Mouse (Mus musculus) c-Kit-positive CD71-positive TER-119-negative erythroid progenitor cells, embryonic 14.5 days (primary cell): ENCODE results near the gene Slc9c1.

Source experiments
- DNase-seq: peaks from one replicate; pipeline ENCODE4 v3.0.0-alpha.2; 2013; ENCODE audit warnings: low read depth

Slc9c1 gene

DNA sequence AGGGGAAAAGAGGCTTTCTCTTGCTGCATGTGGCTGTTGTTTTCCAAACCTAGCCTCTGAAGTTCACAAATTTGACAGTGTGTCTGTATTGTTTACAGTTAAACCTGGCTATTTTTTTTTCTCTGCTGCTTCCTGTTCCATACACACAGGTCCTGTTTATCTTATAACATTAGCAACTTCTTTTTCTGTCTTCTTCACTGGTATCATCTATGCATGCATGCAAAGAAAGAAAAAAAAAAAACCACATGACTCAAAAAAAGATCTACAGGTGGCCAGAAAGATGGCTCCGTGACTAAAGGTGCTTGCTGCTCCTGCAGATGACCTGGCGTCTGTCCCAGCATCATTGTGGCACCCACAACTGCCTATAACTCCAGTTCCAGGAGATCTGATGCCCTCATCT, 90.2 kb downstream of the Slc9c1 start:
- no peak for DNase-seq

DNA sequence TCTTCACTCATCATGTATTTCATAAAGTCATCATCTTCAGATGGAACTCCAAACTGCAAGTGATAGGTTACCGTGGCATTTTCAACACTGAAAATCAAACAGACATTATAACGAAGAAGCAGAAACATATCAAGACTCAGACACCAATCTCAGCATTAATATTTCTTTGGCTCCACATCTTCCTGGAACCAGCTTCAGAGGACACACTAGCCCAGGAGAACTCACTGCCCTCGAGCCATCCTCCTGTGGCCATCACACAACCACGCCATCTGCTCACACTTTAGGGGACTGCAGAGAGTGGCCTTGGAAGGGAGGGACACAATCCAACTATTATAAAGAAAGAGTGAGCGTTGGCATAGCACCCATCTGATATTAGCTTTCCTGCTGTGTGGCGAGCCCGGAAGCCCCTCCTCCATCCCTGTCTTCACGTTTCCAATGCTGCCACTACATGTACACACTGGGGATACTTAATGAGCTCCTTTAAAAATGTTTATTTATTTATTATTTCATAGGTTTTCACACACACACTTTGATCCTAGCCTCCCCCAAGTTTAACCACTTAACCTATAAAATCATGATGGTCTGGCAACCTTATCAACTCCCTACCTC, 94.5 kb downstream of the Slc9c1 start:
- DNase-seq, result no peak

DNA sequence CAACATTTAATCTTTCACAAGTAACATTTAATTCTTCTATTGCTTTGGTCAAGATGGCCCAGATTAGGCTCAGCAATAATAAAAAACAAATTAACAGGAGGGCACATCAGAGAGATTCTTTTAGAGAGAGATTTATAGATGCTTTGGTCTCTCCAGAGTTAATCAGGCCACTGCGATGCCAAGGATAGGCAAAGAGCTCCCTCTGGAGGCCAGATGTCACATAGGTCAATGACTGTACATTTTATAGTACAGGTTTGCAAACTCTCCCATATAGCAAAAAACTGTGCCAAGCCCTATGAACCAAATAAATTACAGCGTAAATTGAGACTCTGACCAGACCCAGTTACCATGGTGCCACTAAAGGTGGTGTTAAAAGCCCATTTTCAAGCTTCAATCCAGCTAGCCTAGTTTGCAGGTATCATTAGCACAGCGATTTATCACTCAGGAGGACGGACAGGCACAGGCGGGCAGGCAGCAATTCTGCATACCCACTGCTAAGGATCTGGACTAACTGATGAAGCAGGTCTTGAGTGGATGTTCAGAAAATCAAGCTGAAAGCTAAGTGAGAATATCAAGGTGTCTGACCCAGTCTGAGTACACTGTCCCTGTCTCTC, 95.3 kb downstream of the Slc9c1 start:
- peak; percentile 29 for DNase-seq

DNA sequence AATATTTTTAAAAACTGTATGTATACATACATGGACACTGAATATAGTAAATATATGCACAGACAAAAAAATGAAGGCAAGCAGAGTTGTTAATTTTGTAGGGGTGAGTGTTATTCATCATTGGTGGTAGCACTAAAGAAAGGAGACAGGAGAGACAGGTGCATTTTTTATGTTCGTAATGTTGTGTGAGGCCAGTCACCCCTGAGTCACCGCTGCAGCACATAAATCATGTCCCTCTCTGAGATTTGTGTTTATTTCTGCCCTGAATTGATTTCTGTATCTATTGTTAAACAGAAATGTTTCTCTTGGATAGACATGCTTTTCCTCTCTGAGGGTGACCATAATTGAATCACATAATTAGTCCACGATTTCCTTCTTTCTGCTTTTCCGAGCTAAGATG, 97.3 kb downstream of the Slc9c1 start:
- DNase-seq, result no peak

DNA sequence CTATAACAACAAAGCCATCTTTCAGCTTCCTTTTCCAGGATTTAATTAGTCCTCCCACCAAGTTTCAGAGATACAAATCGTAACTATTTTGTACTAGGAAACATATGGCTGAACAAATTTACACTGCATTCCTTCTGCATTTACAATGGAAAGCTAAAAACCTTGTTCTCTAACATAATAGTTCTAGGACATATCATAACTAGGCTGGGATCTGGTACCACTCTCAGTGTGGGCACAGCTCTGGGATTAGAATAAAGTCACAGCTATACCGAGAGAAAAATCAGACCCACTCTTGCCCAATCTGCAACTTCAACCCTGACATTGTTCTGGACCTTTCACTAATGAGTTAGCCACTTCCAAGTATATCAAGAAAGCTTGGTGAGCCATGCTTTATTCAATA, 100.7 kb downstream of the Slc9c1 start:
- no peak for DNase-seq

DNA sequence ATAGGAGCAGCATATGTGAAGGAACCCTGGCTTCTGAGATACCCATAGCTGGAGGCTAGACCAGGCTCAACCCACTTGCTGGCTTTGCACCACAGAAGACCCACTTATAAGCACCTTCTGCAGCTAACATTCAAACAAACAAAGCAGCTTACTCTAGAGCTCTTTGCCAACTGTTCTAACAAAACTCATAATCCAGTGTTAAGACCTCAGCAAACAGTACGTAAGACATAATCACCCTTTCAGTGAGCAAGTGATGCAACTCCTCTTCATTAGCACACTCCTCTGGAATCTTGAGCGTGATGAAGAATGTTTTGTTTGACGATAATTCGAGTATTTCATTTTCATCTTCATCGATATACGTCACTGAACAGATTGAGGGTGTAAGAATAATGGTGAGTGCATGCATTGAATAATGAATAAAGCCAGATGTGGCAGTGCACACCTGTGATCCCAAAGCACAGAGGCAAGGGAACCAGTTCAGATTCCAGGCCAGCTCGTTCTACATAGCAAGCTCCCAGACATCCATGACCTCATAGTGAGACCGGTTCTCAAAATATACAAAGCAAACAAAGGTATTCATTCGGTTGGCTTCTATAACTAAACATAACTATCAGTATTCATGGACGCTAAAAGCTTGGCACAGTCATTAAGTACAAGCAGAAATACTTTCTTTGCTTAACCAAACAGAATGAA, 105.1 kb downstream of the Slc9c1 start:
- DNase-seq, result no peak

DNA sequence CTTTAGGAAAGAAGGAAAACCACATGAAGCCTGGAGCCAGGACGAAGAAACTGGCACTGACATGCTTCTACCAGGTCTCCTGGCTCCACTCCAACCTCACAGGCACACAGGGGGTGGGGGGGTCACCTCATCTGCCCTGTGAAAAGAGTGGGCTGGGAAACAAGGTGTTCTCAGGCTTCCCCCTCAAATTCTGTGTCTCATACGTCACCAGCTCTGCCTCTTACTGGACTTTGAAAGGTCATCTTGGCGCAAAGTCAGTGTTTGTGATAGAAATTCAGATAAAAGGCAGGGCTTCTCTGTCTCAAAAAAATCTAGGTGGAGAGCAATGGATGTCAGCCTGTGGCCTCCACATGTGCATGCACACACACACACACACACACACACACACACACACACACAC, 106.2 kb downstream of the Slc9c1 start:
- no peak for DNase-seq

DNA sequence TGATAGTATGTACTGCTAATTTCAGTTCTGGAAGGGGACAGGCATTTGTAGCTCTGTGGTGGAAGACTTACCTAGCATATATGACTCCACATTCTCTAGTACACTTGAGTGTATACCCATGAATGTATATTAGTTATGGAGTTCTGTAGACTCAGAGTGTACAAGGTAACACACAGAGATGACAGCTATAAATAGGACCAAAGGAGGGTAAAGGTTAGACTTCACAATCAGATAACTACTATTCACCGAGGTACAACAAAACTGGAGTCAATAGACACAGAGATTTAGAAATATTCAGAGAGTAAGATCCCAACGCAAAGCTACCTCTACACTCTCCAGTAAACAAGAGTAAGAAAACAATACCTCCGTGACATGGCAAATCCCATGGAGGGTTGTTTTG, 108.8 kb downstream of the Slc9c1 start:
- no peak for DNase-seq

DNA sequence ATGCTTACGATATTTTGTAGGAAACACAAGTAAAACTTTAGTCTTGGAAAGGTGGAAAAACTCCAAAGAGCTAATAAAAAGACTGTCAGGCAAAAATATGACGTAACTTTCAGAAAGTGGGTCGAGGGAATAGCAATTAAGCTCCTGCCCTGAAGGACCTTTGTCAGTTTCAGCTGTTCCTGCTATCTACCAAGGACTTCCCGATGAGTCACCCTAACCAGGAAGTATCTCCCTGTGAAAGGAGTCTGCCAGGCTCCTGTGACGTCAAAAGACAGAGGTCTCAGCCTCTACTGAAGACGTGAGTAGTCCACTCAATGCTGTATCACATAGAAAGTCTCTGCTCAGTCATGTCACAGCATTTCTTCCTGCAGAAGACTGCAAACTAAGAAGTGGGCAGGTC, 109.3 kb downstream of the Slc9c1 start:
- DNase-seq, result no peak

DNA sequence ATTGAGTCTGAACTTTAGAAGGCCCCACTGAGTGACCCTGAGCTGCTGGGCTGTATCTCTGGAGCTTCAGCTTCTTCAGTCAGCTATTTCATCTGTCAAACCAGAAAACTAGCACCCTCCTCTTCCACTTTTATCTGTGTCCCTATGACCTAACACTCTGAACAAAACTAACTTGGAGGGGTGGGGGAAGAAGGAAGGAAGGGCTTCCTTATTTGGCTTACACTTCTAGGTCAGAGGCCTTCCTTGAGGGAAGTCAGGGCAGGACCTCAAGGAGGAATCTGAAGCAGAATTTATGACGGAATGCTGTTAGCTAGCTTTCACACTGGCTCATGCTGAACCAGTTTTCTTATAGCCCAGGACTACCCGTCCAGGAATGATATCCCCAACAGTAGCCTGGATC, 116.4 kb downstream of the Slc9c1 start:
- no peak for DNase-seq

DNA sequence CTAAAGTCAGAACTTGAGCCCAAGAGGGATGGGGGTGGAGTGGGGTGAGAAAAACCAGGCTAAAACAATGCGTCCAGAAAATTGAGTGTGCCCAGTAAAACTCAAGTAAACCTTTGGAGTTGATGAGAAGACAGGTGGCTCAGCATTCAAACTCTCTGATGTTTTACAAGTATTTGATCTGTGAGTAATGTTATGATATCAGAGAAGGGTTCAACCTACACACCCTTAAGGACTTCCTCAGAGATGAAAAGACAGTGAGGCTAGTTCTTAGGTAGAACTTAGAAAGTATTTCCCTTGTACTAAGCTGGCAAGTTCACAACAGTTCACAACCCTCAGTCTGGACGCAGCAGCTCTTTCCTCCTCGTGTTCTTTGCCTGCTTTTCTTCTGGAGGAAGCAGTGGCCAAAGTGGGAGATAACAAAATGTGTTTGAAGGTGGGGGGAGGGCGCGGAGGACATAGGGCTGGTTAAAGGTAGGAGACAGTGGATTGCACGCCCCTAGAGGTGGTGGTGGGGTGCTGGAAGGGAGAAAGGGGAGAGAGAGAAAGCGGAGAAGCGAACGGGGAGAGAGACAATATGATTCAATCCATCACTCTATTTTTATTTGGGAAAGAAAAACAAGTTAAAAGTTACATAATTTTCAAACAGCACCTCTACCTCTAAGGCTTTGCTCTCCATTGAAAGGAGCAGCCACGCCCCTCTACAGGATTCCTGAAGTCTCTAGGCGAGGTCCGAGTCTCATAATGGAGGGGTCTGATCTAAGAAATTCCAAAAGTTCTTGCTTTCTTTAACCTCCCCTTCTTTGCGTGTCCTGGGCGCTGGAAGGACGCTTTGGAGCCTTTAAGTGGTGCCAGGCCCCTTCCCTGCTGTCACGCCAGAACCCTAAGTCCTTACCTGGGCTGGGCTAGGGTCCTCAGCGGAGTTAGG, 118.2 kb downstream of the Slc9c1 start:
- no peak for DNase-seq

DNA sequence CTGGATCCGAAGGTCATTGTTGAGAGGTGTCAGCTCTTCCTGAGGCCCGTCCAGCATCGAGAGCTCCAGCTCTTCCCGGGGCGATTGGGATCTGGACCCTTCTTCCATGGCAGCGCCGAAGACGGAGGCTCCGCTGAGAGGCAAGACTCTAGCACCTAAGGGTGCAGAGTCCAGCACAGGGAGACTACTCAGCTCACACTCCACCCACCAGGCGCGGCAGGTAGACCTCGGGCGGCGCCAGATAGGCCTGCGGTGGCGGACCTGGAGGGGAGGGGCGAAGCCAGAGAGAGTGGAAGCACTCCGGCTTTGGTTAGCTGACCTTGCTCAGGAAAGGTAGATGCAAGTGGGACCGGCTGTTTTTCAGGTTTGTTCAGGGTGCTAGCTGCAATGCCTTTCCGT, 118.8 kb downstream of the Slc9c1 start, which contains the start of gene BC016579:
Gene BC016579, minus strand, starts transcription at position 135 of the 399 bp plus-strand sequence.
- peak; percentile 10 for DNase-seq

DNA sequence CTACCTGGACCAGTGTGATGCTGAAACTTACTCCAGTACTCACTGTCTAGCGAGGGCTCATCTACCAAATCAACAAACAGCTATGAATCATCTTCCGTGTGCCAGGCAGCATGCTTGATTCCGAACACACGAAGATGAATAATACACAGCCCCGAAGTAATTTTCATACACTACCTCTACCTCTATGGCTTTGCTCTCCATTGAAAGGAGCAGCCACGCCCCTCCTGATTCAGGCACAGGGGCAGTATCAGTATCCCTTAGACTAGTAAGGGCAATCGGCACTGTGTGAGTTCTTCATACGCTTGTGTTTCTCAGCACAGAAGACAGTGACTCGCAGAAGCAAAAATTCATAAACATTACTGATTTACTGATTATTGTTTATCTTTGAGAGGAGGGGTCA, 119.4 kb downstream of the Slc9c1 start:
- DNase-seq, result no peak
